Mouse (Mus musculus) frontal cortex, postnatal 14 days (tissue): ENCODE data around the gene Disp3.
A peak's percentile ranks its signal among the peaks of the same experiment; 100 is the strongest.

Source experiments
- DNase-seq, 2 experiments: peaks; one replicate each; pipeline ENCODE4 v3.0.0; 2022; ENCODE audit warnings: low spot score in 2 of 2

The Disp3 gene

GRCm38 (mm10) chr4:148287476-148288054 is at the start of gene Disp3:
Disp3 (minus strand) TSS chr4:148287965.
- peak in 1 of 2 experiments; percentile 34 for DNase-seq

GRCm38 (mm10) chr4:148330269-148330668 is 42.5 kb upstream of the Disp3 start:
- DNase-seq = no peak

GRCm38 (mm10) chr4:148329431-148329830 is 41.7 kb upstream of the Disp3 start:
- no peak for DNase-seq

GRCm38 (mm10) chr4:148328237-148328636 is 40.5 kb upstream of the Disp3 start:
- no peak for DNase-seq

- no peak for DNase-seq
Measured at GRCm38 (mm10) chr4:148327266-148327997, 39.7 kb upstream of the Disp3 start.

- DNase-seq = no peak
Measured at GRCm38 (mm10) chr4:148326791-148327190, 39.0 kb upstream of the Disp3 start.

GRCm38 (mm10) chr4:148325951-148326350 is 38.2 kb upstream of the Disp3 start:
- no peak for DNase-seq

GRCm38 (mm10) chr4:148325057-148325456 is 37.3 kb upstream of the Disp3 start:
- DNase-seq = no peak

GRCm38 (mm10) chr4:148322152-148322551 is 34.4 kb upstream of the Disp3 start:
- DNase-seq = peak in 1 of 2 experiments; percentile 51

GRCm38 (mm10) chr4:148319366-148319765 is 31.6 kb upstream of the Disp3 start:
- no peak for DNase-seq

GRCm38 (mm10) chr4:148315377-148316175 is 27.8 kb upstream of the Disp3 start:
- DNase-seq = no peak

- peak; percentile 29 to 47 for DNase-seq
Measured at GRCm38 (mm10) chr4:148314396-148314795, 26.6 kb upstream of the Disp3 start.

GRCm38 (mm10) chr4:148313601-148314000 is 25.8 kb upstream of the Disp3 start:
- DNase-seq = no peak

- DNase-seq = no peak
Measured at GRCm38 (mm10) chr4:148312296-148313116, 24.7 kb upstream of the Disp3 start.

- DNase-seq = no peak
Measured at GRCm38 (mm10) chr4:148310845-148311244, 23.1 kb upstream of the Disp3 start.

GRCm38 (mm10) chr4:148310126-148310525 is 22.4 kb upstream of the Disp3 start:
- DNase-seq = no peak

GRCm38 (mm10) chr4:148306406-148307083 is 18.8 kb upstream of the Disp3 start:
- DNase-seq = peak in 1 of 2 experiments; percentile 53

- DNase-seq = no peak
Measured at GRCm38 (mm10) chr4:148298720-148299119, 11.0 kb upstream of the Disp3 start.

GRCm38 (mm10) chr4:148297640-148298039 is 9.9 kb upstream of the Disp3 start:
- peak in 1 of 2 experiments; percentile 28 for DNase-seq

GRCm38 (mm10) chr4:148293319-148293718 is 5.6 kb upstream of the Disp3 start:
- DNase-seq = no peak

GRCm38 (mm10) chr4:148291849-148292248 is 4.1 kb upstream of the Disp3 start:
- DNase-seq = no peak
